Mouse (Mus musculus) ES-E14 (cell line): ENCODE data around the gene Ccdc137.

Source experiments
- CHD2 ChIP-seq: IDR thresholded peaks from 2 replicates; pipeline ENCODE4 v1.6.1; 2014; ENCODE audit warnings: mild to moderate bottlenecking, low read depth, low read length, inconsistent platforms
- HCFC1 ChIP-seq: IDR thresholded peaks from 2 replicates; pipeline ENCODE4 v1.6.1; 2012; ENCODE audit warnings: low read length, inconsistent platforms, borderline replicate concordance; ENCODE audit not compliant: insufficient read depth
- MAFK ChIP-seq: IDR thresholded peaks from 2 replicates; pipeline ENCODE4 v1.6.1; 2014; ENCODE audit warnings: mild to moderate bottlenecking, low read depth, low read length, inconsistent platforms; ENCODE audit not compliant: insufficient read depth
- ZC3H11A ChIP-seq: IDR thresholded peaks from 2 replicates; pipeline ENCODE4 v1.6.1; 2012; ENCODE audit warnings: low read depth, mild to moderate bottlenecking, inconsistent platforms, low read length, borderline replicate concordance

- no peak for TF ChIP-seq ZC3H11A
- no peak for TF ChIP-seq MAFK
- TF ChIP-seq CHD2, result no peak
- TF ChIP-seq HCFC1, result no peak
These were observed 35.0 kb upstream of the Ccdc137 start for GRCm38 (mm10) chr11:120422651-120423568.
